Mouse (Mus musculus): ENCODE results near the gene Bnip3. TPM values are rescaled to one million over a fixed set of nuclear protein-coding genes. Genes with fewer than 3 reads are reported as not detected.

The Bnip3 gene
- polyA plus RNA-seq, 1 experiment from 2014 or later, result 71.8 TPM

DNA sequence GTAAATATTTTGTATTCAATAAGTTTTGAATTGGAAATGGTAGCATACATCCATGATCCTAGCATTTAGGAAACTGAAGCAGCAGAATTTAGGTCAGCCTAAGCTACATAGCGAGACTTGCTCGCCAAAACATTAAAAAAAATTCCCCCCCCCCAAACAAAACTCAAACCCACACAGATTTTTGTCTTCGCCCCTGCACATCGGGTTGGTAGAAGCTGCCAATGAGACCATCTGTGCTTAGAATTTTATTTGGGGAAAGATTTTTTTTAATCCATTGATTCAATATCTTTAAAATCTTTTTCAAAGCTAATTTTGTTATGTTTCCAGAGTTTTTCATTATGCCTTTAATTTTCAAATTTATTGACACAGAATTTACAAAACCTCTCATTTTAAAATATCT lies 19.1 kb upstream of the Bnip3 start:
- Histone ChIP-seq H3K27ac (ENCODE audit: low read depth, low read length) (no peak overlapping the region), H3K4me3 (ENCODE audit: low read depth, low read length) (no peak overlapping the region), H3K9me3 (ENCODE audit: control insufficient read depth) (no peaks in the 10 kb centered on the region), H3K4me2 (replicated peaks; ENCODE audit: low read depth) (no peak overlapping the region), H3K4me1 (replicated peaks; ENCODE audit: control insufficient read depth, insufficient read depth, low read length) (no peaks in the 10 kb centered on the region), H3K9ac (ENCODE audit: low read depth, low read length) (no peak overlapping the region), H3K27me3 (replicated peaks; ENCODE audit: control insufficient read depth, insufficient read depth, low read length) (no peaks in the 10 kb centered on the region), H3K36me3 (ENCODE audit: control insufficient read depth, insufficient read depth) (no peaks in the 10 kb centered on the region)
- ATAC-seq, result no peak
- 90% methylated on average over 4 of the region's 4 CpGs for WGBS
- no peak for TF ChIP-seq CTCF (IDR thresholded peaks at IDR 0.05; ENCODE audit: low read depth)

GRCm38 (mm10) chr7:138923756-138924425 lies 14.6 kb upstream of the Bnip3 start:
- 5% methylated on average over 3 of the region's 3 CpGs for WGBS
- no peak for ATAC-seq
- TF ChIP-seq CTCF (IDR thresholded peaks at IDR 0.05; ENCODE audit: low read depth), result peak; percentile 66

DNA sequence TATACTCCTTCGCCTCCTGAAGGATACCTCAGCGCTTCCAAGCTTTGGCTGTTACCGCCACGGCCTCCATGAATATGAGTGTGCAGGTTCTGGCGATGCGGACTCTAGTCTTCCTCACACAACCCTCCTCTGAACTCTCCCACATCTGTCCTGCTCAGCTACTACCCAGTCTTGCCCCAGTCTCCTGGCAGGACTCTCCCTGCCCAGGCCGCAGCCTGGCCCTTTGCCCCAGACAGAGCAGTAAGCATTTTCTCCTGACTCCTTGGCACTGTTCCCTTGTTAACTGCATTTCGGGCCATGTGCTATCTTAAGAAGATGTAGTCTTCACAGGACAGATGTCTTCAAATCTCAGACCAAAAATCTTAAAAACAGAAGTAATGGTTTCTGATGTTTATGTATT lies 12.3 kb upstream of the Bnip3 start:
- Histone ChIP-seq H3K27ac (ENCODE audit: low read depth, low read length) (no peak overlapping the region), H3K4me2 (replicated peaks; ENCODE audit: low read depth) (no peak overlapping the region), H3K9me3 (ENCODE audit: control insufficient read depth) (no peaks in the 10 kb centered on the region), H3K9ac (ENCODE audit: low read depth, low read length) (no peak overlapping the region), H3K4me1 (replicated peaks; ENCODE audit: control insufficient read depth, insufficient read depth, low read length) (0 out of 2 replicates have a peak, but pooled peaks cover 4% of the 10 kb centered on the region), H3K4me3 (ENCODE audit: low read depth, low read length) (no peak overlapping the region), H3K36me3 (ENCODE audit: control insufficient read depth, insufficient read depth) (no peaks in the 10 kb centered on the region), H3K27me3 (replicated peaks; ENCODE audit: control insufficient read depth, insufficient read depth, low read length) (no peaks in the 10 kb centered on the region)
- no peak for TF ChIP-seq CTCF (IDR thresholded peaks at IDR 0.05; ENCODE audit: low read depth)
- no peak for ATAC-seq
- WGBS, result 92% methylated on average over 8 of the region's 8 CpGs

More at GRCm38 (mm10) chr7:138923756-138924425, 14.6 kb upstream of the Bnip3 start:
- H3K4me1 ChIP-seq (replicated peaks; ENCODE audit: control insufficient read depth, insufficient read depth, low read length), result 0 out of 2 replicates have a peak, but pooled peaks cover 3% of the 10 kb centered on the region
- no peaks in the 10 kb centered on the region for H3K9me3 ChIP-seq (ENCODE audit: control insufficient read depth)
- H3K4me3 ChIP-seq (ENCODE audit: low read depth, low read length), result no peak overlapping the region
- no peak overlapping the region for H3K9ac ChIP-seq (ENCODE audit: low read depth, low read length)
- H3K36me3 ChIP-seq (ENCODE audit: control insufficient read depth, insufficient read depth), result no peaks in the 10 kb centered on the region
- H3K4me2 ChIP-seq (replicated peaks; ENCODE audit: low read depth), result no peak overlapping the region
- H3K27me3 ChIP-seq (replicated peaks; ENCODE audit: control insufficient read depth, insufficient read depth, low read length), result no peaks in the 10 kb centered on the region
- H3K27ac ChIP-seq (ENCODE audit: low read depth, low read length), result no peak overlapping the region

DNA sequence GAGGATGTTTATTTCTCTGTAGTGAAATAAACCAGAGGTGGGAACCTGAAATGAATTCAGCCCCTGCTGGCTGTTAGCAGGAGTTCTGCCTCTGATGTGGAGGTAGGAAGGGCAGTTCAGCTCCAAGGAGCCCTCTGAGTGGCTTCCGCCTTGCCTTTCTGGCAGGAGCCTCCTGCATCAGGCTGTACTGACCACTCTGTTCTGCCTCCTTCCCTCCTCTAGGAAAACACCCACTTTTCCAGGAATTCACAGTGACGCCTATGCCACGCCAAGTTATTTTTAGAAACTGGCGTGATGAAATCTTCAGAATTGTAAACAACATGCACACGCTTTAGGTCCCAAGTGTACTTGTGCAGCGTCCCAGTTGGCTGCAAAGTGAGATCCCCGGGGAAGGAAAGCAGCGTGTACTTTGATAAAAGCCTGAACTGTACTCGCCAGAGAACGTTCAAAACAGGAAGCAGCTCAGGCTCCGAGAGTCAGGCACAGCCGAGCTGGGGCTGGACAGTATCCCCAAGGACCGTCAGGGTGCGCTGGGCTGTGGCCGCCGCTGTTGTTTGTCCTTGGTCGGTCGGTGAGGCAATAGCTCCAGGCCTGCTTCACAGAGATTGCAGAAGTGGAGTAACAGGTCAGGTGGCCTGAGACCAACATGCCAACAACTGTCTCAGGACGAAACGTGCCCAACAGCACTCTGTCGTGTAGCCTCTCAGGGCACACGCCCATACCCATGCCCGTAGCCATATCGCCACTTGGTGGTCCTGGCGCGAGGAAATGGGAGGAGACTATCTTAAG lies 10.0 kb upstream of the Bnip3 start:
- TF ChIP-seq CTCF (IDR thresholded peaks at IDR 0.05; ENCODE audit: low read depth), result peak; percentile 47
- Histone ChIP-seq H3K4me3 (ENCODE audit: low read depth, low read length) (peak overlapping the region; percentile 29), H3K9me3 (ENCODE audit: control insufficient read depth) (no peaks in the 10 kb centered on the region), H3K27me3 (replicated peaks; ENCODE audit: control insufficient read depth, insufficient read depth, low read length) (no peaks in the 10 kb centered on the region), H3K4me2 (replicated peaks; ENCODE audit: low read depth) (peak overlapping the region; percentile 74), H3K4me1 (replicated peaks; ENCODE audit: control insufficient read depth, insufficient read depth, low read length) (0 out of 2 replicates have a peak, but pooled peaks cover 4% of the 10 kb centered on the region), H3K36me3 (ENCODE audit: control insufficient read depth, insufficient read depth) (no peaks in the 10 kb centered on the region), H3K9ac (ENCODE audit: low read depth, low read length) (peak overlapping the region; percentile 38), H3K27ac (ENCODE audit: low read depth, low read length) (peak overlapping the region; percentile 85)
- 1% methylated on average over 26 of the region's 26 CpGs for whole genome bisulfite sequencing
- ATAC-seq, result peak; percentile 91

DNA sequence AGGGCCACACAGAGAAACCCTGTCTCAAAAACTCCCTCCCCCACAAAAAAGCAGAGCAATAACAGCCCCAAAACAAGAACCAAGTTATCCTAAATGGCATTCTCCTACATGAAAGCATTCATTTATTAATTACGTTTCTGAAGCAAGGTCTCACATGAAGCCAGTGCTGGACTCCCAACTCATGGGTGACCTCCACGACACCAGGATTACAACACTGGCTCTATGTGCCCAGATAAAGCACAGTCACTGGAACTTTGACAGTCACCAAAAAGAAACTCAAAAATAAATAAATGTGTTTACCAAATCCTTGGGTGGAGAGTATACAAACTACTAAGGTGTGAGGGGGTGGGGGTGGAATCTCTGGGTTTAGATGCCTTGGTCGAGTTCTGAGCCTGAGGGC lies 4.3 kb upstream of the Bnip3 start:
- Histone ChIP-seq H3K9ac (ENCODE audit: low read depth, low read length) (no peak overlapping the region), H3K4me2 (replicated peaks; ENCODE audit: low read depth) (no peak overlapping the region), H3K4me3 (ENCODE audit: low read depth, low read length) (no peak overlapping the region), H3K4me1 (replicated peaks; ENCODE audit: control insufficient read depth, insufficient read depth, low read length) (peaks cover 8% of the 10 kb centered on the region), H3K27me3 (replicated peaks; ENCODE audit: control insufficient read depth, insufficient read depth, low read length) (no peaks in the 10 kb centered on the region), H3K27ac (ENCODE audit: low read depth, low read length) (no peak overlapping the region), H3K9me3 (ENCODE audit: control insufficient read depth) (no peaks in the 10 kb centered on the region), H3K36me3 (ENCODE audit: control insufficient read depth, insufficient read depth) (no peaks in the 10 kb centered on the region)
- WGBS, result 73% methylated on average over 3 of the region's 3 CpGs
- no peak for TF ChIP-seq CTCF (IDR thresholded peaks at IDR 0.05; ENCODE audit: low read depth)
- ATAC-seq, result no peak

GRCm38 (mm10) chr7:138910193-138910562 lies 859 bp upstream of the Bnip3 start:
- Histone ChIP-seq H3K4me1 (replicated peaks; ENCODE audit: control insufficient read depth, insufficient read depth, low read length) (peaks cover 13% of the 10 kb centered on the region), H3K27ac (ENCODE audit: low read depth, low read length) (no peak overlapping the region), H3K4me3 (ENCODE audit: low read depth, low read length) (peak overlapping the region; percentile 80), H3K9me3 (ENCODE audit: control insufficient read depth) (no peaks in the 10 kb centered on the region), H3K36me3 (ENCODE audit: control insufficient read depth, insufficient read depth) (no peaks in the 10 kb centered on the region), H3K27me3 (replicated peaks; ENCODE audit: control insufficient read depth, insufficient read depth, low read length) (no peaks in the 10 kb centered on the region), H3K4me2 (replicated peaks; ENCODE audit: low read depth) (peak overlapping the region; percentile 95), H3K9ac (ENCODE audit: low read depth, low read length) (0 out of 2 replicates have a peak overlapping the region, but pooled peaks have one; percentile 78)
- 38% methylated on average over 7 of the region's 7 CpGs for WGBS
- TF ChIP-seq CTCF (IDR thresholded peaks at IDR 0.05; ENCODE audit: low read depth), result no peak
- no peak for ATAC-seq

Data from intestine, postnatal 0 days (tissue).